Mouse (Mus musculus) forebrain, embryonic 10.5 days (tissue): ENCODE results near the gene Tnxb. TPM values are rescaled to one million over a fixed set of nuclear protein-coding genes. Genes with fewer than 3 reads are reported as not detected.

Experiments
- DNase-seq: peaks from one replicate; pipeline ENCODE4 v3.0.0-alpha.2; 2017; ENCODE audit warnings: low spot score; ENCODE audit errors: extremely low spot score
- H3K27ac ChIP-seq: fragments of 300-500 bp; sonication (generic); 2 replicates; pipeline ENCODE4 v1.5.1; 2016; ENCODE audit warnings: mild to moderate bottlenecking
- H3K27me3 ChIP-seq: fragments of 300-500 bp; sonication (generic); 2 replicates; pipeline ENCODE4 v1.6.1; 2016; ENCODE audit warnings: mild to moderate bottlenecking; ENCODE audit not compliant: poor library complexity, severe bottlenecking
- H3K36me3 ChIP-seq: fragments of 300-500 bp; sonication (generic); replicated peaks from 2 replicates; pipeline ENCODE4 v1.6.1; 2016; ENCODE audit warnings: mild to moderate bottlenecking, moderate library complexity
- H3K4me1 ChIP-seq: fragments of 300-500 bp; sonication (generic); 2 replicates; pipeline ENCODE4 v1.6.1; 2016
- H3K4me3 ChIP-seq: fragments of 300-500 bp; sonication (generic); 2 replicates; pipeline ENCODE4 v1.5.1; 2016; ENCODE audit warnings: mild to moderate bottlenecking, moderate library complexity
- H3K9me3 ChIP-seq: fragments of 300-500 bp; sonication (generic); 2 replicates; pipeline ENCODE4 v1.6.1; 2016; ENCODE audit warnings: mild to moderate bottlenecking, moderate library complexity
- WGBS: fragments of 180-500 bp; shearing (Covaris S2); methylation state at CpG from one replicate; pipeline ENCODE4 v1.1.7; 2016; 5-methylcytosine and 5-hydroxymethylcytosine counted together
- polyA plus RNA-seq: library from polyadenylated mRNA; unstranded; fragments of >200 nt; fragmentation: Nextera tagmentation; extraction: Ambion mirVana; gene quantifications from 2 replicates; pipeline ENCODE4 v1.2.1, GENCODE M21; 2016

The Tnxb gene
- not detected in 2 replicates for polyA plus RNA-seq

DNA sequence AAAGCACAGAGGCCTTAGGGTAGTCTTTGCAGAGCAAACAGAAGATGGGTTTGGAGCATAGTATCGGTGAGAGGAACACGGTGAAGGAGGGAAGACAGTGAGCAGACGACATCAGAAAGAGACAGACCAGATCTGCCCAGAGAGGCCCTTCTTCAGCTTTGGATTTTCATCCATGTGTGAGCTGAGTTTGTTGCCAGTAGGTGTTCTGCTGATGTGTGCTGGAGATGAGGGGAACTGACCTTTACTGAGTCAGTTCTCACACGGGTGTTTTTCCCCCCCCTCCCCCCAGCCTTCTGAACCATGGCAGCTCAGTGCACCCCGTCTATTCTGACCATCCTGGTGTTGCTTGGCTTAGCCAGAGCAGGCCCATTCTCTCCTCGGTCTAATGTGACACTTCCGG is at the start of gene Tnxb:
TSS of gene Tnxb (plus strand) at position 301 of the 400 bp plus-strand sequence.
- 65% methylated on average over 7 of the region's 7 CpGs for WGBS
- Histone ChIP-seq H3K27me3 (peaks cover 62% of the 10 kb centered on the region), H3K4me3 (peak within 1 kb of the TSS; percentile 51)

DNA sequence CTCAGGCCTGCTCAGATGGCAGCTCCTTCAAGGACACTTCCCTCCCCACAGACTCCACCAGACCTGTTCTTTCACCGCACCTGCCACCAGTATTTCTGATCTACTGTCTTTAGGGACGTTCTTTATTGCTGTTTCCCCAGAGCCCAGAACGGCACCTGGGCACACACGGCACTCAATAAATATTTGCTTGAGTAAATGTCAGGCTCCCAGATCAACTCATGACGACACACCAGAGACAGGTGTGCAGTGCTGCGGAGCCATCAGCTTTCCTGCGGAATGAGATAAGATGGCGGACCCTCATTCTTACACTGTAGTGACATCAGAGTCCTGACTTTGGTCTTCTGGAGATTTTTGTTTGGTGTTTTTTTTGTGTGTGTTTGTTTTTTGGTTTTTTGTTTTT is 49.3 kb upstream of the Tnxb start:
- WGBS: 93% methylated on average over 8 of the region's 8 CpGs
- H3K36me3 ChIP-seq: peaks cover 62% of the 10 kb centered on the region

More for the DNA sequence above, at the start of gene Tnxb:
- H3K36me3 ChIP-seq: no peaks in the 10 kb centered on the region
- H3K9me3 ChIP-seq: no peaks in the 10 kb centered on the region
- H3K4me1 ChIP-seq: peaks cover 22% of the 10 kb centered on the region
- no peak within 1 kb of the TSS for H3K27ac ChIP-seq
- no peak for DNase-seq

DNA sequence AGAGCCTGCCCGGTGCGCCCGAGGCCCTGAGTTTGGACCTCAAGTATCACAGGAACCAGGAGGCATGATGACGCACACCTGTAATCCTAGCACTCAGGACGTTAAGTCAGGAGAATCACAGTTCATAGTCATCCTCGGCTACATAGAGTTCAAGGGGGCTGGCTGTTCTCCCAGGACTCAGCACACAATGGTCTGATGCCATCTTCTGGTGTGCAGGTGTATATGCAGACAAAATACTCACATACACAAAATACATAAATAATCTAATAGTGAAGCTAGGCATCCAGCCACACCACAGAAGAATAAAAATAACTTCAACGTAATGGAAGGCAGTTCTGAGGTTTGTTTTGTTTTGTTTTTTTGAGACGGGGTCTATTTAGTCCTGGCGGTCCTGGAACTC is 47.2 kb upstream of the Tnxb start:
- Histone ChIP-seq H3K27ac (no peak overlapping the region), H3K36me3 (peaks cover 47% of the 10 kb centered on the region), H3K27me3 (peaks cover 2% of the 10 kb centered on the region; the same call in 1 of the 2 replicates), H3K4me1 (peaks cover 21% of the 10 kb centered on the region), H3K4me3 (no peak overlapping the region), H3K9me3 (no peaks in the 10 kb centered on the region)
- DNase-seq: no peak
- 90% methylated on average over 9 of the region's 9 CpGs for WGBS

More for the DNA sequence above, 49.3 kb upstream of the Tnxb start:
- Histone ChIP-seq H3K27ac (no peak overlapping the region), H3K9me3 (no peaks in the 10 kb centered on the region), H3K4me1 (peaks cover 13% of the 10 kb centered on the region), H3K27me3 (no peaks in the 10 kb centered on the region), H3K4me3 (no peak overlapping the region)
- DNase-seq: no peak

DNA sequence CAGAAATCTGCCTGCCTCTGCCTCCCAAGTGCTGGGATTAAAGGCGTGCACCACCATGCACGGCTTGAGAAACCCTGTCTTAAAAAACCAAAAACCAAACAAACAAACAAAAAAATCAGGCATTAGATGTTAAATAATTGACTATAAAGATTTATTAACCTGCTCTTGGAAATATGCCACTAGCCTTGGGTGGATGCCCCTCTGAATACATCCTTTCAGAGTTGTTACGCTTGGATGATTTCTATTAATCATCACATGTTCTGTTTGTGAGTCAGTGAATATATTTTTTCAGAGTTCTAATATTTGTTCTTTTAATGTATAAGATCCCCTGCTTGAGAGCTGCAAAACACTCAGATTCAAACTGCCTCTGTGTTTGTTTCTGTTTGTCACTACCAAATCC is 45.4 kb upstream of the Tnxb start:
- Histone ChIP-seq H3K4me3 (no peak overlapping the region), H3K9me3 (no peaks in the 10 kb centered on the region), H3K4me1 (peaks cover 39% of the 10 kb centered on the region), H3K36me3 (peaks cover 47% of the 10 kb centered on the region), H3K27ac (no peak overlapping the region), H3K27me3 (peaks cover 20% of the 10 kb centered on the region)
- no peak for DNase-seq
- WGBS: 97% methylated on average over 3 of the region's 3 CpGs

DNA sequence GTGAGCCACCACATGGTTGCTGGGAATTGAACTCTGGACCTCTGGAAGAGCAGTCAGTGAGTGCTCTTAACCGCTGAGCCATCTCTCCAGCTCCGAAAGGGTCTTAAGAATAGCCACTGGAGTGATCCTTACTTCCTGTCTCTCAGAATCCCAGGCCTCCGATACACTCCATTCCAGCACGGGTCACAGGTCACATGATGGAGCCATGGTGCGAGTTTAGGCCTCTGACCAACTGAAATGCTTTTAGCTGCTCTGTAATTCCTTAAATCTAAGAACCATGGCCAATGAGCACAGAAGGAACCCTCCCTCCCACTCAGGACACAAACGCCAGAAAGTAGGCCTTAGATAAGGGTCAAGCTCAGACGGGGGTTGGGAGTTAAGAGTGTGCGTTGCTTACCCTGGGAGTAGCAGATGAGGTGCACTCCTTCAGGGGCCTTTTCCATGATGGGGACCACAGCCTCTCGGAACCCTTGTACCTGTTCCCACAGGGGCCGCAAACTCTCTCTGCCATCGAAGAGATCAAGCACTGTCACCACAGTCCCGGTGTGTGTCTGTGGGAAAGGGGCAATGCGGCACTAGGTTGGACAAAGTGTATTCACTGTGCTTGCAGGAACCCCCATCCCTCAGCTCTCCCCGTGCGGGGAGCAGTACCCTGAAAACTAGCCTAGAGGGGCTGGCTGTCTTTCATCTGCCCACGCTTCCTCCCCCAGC is 44.1 kb upstream of the Tnxb start:
- Histone ChIP-seq H3K27ac (peak overlapping the region; percentile 89), H3K4me3 (peak overlapping the region; percentile 80)

DNA sequence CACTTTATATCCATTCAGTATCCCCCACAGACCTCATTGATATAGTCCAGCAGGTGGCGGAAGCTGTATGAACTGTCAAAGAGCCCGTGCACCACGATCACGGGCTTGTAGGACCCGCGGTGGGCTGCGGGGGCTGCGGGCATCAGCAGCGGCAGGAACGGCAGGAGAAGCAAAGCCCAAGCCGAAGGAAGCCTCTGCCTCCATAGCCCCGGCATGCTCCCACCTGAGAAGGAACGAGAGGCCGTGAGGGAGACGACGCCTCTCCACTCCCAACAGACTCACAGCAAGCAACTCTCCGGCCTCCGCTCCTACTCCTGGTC is 43.6 kb upstream of the Tnxb start:
- Histone ChIP-seq H3K27ac (peak overlapping the region; percentile 89), H3K4me1 (peaks cover 57% of the 10 kb centered on the region), H3K9me3 (no peaks in the 10 kb centered on the region), H3K36me3 (peaks cover 34% of the 10 kb centered on the region), H3K27me3 (peaks cover 38% of the 10 kb centered on the region), H3K4me3 (peak overlapping the region; percentile 80)
- DNase-seq: peak; percentile 61
- under 1% methylated on average over 18 of the region's 18 CpGs for WGBS

More for the DNA sequence above, 44.1 kb upstream of the Tnxb start:
- Histone ChIP-seq H3K9me3 (no peaks in the 10 kb centered on the region), H3K4me1 (peaks cover 52% of the 10 kb centered on the region), H3K27me3 (peaks cover 33% of the 10 kb centered on the region), H3K36me3 (peaks cover 39% of the 10 kb centered on the region)
- DNase-seq: no peak
- 53% methylated on average over 16 of the region's 16 CpGs for WGBS

DNA sequence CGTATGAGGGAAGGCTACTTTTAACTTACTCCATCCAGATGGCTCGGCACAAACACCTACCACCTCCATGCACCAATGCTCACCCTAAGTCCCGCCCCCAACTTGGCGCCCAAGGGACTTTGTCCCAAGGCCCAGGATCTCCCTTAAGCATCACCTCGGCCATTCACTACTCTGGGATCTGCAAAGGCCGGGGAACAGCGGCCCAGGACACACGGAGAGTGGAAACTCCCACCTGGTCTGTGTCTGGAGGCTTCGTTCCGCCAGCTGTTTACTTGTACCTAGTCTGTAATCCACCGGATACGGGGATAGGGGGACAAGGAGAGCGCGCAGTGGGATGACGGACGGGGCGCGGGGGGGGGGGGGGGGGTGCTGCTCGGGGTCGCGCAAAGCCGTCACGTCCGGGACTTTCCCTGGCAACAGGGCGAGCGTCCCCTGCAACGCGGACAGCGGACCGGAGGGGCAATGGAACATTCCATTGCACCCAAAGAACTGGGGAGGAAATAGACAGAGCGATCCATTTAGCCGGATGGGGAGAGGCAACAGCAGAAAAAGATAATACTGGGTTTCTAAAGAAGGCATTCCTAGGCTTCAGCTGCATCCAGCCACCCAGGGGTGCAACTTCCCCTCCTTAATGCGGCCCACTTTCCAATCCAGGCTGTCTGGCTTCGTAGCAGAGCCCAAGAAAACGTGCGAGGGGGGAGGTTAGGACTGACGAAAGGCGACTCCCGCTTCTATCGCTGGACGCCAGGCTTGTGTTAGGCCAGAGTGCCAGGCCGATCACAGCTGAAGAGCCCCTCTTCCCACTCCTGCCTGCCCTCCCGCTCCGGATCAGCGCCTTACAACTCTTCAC is 43.0 kb upstream of the Tnxb start:
- Histone ChIP-seq H3K4me1 (peaks cover 63% of the 10 kb centered on the region), H3K4me3 (peak overlapping the region; percentile 80), H3K36me3 (peaks cover 28% of the 10 kb centered on the region), H3K27me3 (peaks cover 44% of the 10 kb centered on the region), H3K27ac (peak overlapping the region; percentile 89), H3K9me3 (no peaks in the 10 kb centered on the region)
- peak; percentile 92 for DNase-seq
- under 1% methylated on average over 44 of the region's 45 CpGs for WGBS

DNA sequence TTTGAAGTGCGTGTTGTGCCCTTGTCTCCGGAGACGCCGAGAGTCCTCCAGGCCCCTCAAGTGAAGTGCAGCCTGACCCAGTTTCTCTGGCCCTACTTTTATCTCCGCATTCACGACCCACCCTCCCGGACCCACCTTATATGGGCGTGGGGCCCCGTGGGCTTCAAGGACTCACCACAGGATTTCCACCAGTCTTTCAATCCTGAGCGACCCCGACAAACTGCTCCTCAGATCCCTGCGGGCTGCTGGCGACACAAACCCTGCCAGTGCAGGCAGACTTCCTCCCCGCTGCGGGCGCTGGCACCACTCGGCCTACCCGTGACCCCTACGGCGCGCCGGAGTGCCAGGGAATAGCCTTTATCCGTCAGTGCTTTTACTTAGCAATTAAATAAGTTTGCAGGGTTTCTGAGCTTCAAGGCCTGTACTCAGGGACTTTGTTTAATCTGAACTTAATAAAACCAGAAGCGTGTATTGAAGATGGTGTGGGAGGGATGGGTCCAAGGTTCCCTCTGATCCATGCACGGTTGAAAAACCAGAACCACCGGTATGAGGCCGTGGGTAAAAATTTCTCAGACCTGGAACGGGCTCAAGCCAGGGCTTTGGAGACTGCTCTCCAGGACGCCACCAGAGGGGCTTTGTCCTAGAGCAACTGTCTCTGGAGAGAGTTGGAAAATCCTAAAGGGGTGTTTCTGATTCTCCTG is 42.2 kb upstream of the Tnxb start, which contains the start of gene Ppt2:
TSS of gene Ppt2 (minus strand) at position 568 of the 701 bp plus-strand sequence.
- H3K4me1 ChIP-seq: peaks cover 67% of the 10 kb centered on the region
- H3K9me3 ChIP-seq: no peaks in the 10 kb centered on the region
- peaks cover 51% of the 10 kb centered on the region for H3K27me3 ChIP-seq
- H3K4me3 ChIP-seq: peak within 1 kb of the TSS; percentile 80
- 10% methylated on average over 29 of the region's 29 CpGs for WGBS
- peaks cover 20% of the 10 kb centered on the region for H3K36me3 ChIP-seq
- H3K27ac ChIP-seq: peak within 1 kb of the TSS; percentile 89
- DNase-seq: no peak

DNA sequence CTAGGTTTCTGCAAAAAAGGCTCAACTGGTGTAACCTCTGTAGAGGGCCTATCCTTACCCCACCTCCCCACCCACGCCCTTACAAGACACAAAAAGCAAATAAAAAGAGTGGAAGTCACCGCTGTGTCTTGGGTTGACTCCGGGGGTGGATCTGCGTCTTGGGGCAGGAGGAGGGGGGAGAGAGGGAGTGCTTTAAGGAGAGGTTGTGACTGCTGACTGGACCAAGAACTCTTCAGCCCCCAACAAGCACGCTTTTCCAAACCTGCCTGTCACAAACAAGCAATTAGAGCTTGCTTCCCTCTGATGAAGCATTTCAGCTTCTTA is 41.7 kb upstream of the Tnxb start:
- DNase-seq: no peak
- Histone ChIP-seq H3K4me1 (peaks cover 72% of the 10 kb centered on the region), H3K36me3 (peaks cover 15% of the 10 kb centered on the region), H3K27ac (peak overlapping the region; percentile 89), H3K27me3 (peaks cover 56% of the 10 kb centered on the region), H3K4me3 (peak overlapping the region; percentile 80), H3K9me3 (no peaks in the 10 kb centered on the region)
- WGBS: 12% methylated on average over 5 of the region's 5 CpGs

DNA sequence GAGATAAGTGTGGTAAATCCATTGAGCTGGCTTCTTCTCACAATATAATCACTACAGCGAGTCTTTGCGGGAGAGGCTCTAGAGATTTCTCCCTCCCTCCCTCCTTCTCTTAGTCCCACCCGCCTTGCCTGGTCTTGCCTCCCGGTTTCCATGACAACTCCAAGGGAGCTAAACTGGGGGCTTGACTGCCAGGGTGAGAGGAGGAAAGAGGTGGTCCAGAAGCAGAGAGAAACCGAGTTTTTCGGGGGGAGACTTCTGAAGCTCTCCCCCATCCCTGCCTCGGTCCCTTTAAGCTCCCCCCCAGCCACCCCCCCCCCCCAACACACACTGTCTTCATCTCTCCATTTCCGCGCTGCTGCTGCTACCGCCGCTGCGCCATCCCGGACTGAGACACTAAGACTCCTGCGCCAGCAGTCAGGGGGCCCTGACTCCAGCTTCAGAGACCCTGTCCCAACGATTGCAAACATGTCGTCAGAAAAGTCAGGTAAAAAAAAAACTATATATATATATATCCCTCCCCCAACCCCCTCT is 41.0 kb upstream of the Tnxb start, which contains the start of gene Prrt1:
TSS of gene Prrt1 (plus strand) at position 313 of the 531 bp plus-strand sequence.
- Histone ChIP-seq H3K27ac (peak within 1 kb of the TSS; percentile 89), H3K4me1 (peaks cover 72% of the 10 kb centered on the region), H3K9me3 (no peaks in the 10 kb centered on the region), H3K4me3 (peak within 1 kb of the TSS; percentile 80), H3K27me3 (peaks cover 61% of the 10 kb centered on the region), H3K36me3 (peaks cover 11% of the 10 kb centered on the region)
- DNase-seq: peak; percentile 53
- WGBS: under 1% methylated on average over 16 of the region's 16 CpGs

DNA sequence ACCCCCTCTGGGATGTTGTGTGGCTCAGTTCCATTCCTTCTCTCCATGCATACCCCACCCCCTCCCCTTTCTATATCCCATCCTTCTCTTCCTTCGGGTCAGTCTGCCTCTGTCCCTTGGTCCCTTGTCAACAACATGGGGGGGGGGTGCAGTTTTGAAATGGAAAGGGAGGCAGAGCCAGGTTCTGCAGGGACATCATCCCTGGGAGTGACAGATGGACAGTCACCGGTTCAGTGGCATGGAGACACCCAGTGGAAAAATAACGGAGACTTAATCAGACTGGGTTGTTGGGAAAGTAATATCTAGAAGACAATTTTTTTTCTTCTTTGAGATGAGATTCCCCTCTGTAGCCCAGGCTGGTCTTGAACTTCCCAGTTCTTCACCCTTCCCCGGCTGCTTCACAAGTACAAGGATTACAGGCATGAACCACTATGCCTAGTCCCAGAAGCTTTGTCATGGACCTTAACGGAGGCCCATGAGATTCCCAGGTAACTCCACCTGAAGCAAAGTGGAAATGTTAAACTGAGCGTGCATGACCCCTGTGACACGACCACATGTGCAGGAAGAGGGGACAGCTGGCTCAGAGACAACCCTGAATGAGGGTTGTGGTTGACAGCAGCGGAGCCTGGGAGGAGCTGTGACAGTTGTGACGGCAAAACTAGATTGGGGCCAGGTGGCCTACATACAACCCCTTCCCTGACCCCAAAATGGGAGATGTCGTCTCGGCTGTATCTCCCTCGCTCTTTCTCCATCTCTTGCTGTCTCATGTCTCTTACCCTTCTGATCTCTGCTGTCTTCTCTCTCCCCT is 40.3 kb upstream of the Tnxb start:
- peak overlapping the region; percentile 80 for H3K4me3 ChIP-seq
- peaks cover 72% of the 10 kb centered on the region for H3K4me1 ChIP-seq
- no peak for DNase-seq
- H3K27me3 ChIP-seq: peaks cover 61% of the 10 kb centered on the region
- peaks cover 9% of the 10 kb centered on the region for H3K36me3 ChIP-seq
- no peaks in the 10 kb centered on the region for H3K9me3 ChIP-seq
- 11% methylated on average over 12 of the region's 12 CpGs for WGBS
- peak overlapping the region; percentile 89 for H3K27ac ChIP-seq
